Mouse (Mus musculus): ENCODE results near the gene Prpf8. TPM values are rescaled to one million over a fixed set of nuclear protein-coding genes. Genes with fewer than 3 reads are reported as not detected.
A peak's percentile ranks its signal among the peaks of the same experiment; 100 is the strongest.

The Prpf8 gene
- total and polyA plus RNA-seq, 3 experiments = 187 to 345 (median 246) TPM

DNA sequence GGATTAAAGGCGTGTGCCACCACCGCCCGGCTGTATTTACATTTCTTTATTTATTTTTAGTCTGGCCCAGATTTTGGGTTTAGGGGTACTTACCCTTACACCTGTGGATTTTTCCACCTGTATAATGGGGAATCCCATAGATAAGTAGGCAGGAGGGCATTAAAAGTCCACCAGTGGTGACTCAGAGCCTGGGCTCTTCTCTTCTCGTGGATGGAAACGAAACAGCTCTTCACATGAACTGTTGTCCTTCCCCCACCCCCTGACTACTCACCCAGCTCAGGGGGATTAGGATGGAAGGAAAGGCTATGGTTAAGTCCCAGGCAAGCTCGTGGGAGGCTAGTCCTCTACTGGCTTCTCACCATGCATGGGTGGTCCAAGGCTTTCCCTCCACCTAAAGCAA is 22.2 kb upstream of the Prpf8 start:
- in situ Hi-C loops (cut with MboI; ENCODE audit: low pct_ligation_motif_present, low pct_unique_long_range_greater_than_20kb, low sequenced_read_pairs) (no loop called here), dilution Hi-C loops (cut with MboI; ENCODE audit: extremely low pct_ligation_motif_present, extremely low pct_unique_long_range_greater_than_20kb, low sequenced_read_pairs) (no loop called here)
- H3K4me1 ChIP-seq (ENCODE audit: control insufficient read depth in 1 of 2, insufficient read depth in 2 of 2) = peaks cover 12 to 58% of the 10 kb centered on the region in 2 experiments
- H3K9ac ChIP-seq (ENCODE audit: insufficient read depth, low read depth) = no peak overlapping the region
- peaks cover 12% of the 10 kb centered on the region for H3K9me3 ChIP-seq (replicated peaks; ENCODE audit: low read length)
- TF ChIP-seq MEF2A (IDR thresholded peaks at IDR 0.05; ENCODE audit: borderline replicate concordance, low read depth, low read length) (peak; percentile 31; the same call in 1 of the 2 replicates), ETS1 (conservative IDR thresholded peaks at IDR 0.05; ENCODE audit: low read depth, low read length) (peak; percentile 51), POLR2A (IDR thresholded peaks at IDR 0.05; ENCODE audit: low read depth, low read length) (no peak), CHD1 (IDR thresholded peaks at IDR 0.05; ENCODE audit: low read depth, low read length) (no peak), ELF1 (IDR thresholded peaks at IDR 0.05; ENCODE audit: low read depth, low read length) (no peak), EP300 (IDR thresholded peaks at IDR 0.05; ENCODE audit: low read length) (peak; percentile 39; the same call in 1 of the 2 replicates), CTCF (conservative IDR thresholded peaks at IDR 0.05 in 1 of 2, IDR thresholded peaks at IDR 0.05 in 1 of 2; ENCODE audit: low read depth in 2 of 2, low read length in 2 of 2) (no peak)
- H3K4me2 ChIP-seq (ENCODE audit: insufficient read depth, low read depth, poor library complexity, severe bottlenecking) = no peak overlapping the region
- H3K4me3 ChIP-seq (replicated peaks in 1 of 3; ENCODE audit: low read depth in 2 of 3, low read length in 2 of 3, poor library complexity in 1 of 3) = no peak overlapping the region
- H3K36me3 ChIP-seq (replicated peaks in 1 of 2; ENCODE audit: control insufficient read depth in 1 of 2, insufficient read depth in 1 of 2, low read length in 1 of 2) = peaks cover 20 to 30% of the 10 kb centered on the region in 2 experiments
- peaks cover 10% of the 10 kb centered on the region; the same call in 1 of the 2 replicates for H3K79me2 ChIP-seq (replicated peaks; ENCODE audit: control insufficient read depth, extremely low read depth, insufficient read depth, poor library complexity, severe bottlenecking)
- H3K27me3 ChIP-seq (replicated peaks) = no peaks in the 10 kb centered on the region
- H3K27ac ChIP-seq (ENCODE audit: insufficient read depth, low read depth) = no peak overlapping the region
- peak; percentile 55 for DNase-seq (ENCODE audit: extremely low read depth)

DNA sequence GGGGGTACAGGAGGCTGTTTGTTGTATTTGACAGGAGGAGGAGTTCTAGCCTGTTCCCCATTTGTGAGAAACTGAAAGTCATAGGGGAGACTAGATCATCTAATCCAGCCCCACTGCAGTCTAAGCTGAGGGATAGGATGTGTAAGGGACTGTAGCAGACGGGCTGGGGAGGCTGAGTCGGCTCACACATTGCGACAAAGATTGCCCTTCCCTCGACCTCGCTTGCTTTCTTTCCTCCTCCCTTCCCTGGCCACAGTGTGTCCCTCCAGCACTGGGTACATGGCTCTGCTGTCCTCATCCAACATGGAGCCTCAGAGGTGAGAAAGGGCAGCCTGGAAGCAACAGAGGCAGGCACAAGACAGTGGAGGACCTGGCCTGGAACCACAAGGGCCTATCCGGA is 21.6 kb upstream of the Prpf8 start:
- TF ChIP-seq ZNF384 (IDR thresholded peaks at IDR 0.05; ENCODE audit: low read depth, low read length) = no peak
- TF ChIP-seq GABPA (IDR thresholded peaks at IDR 0.05; ENCODE audit: insufficient replicate concordance, low read depth, low read length) = no peak
- no peak for TF ChIP-seq POLR2A (IDR thresholded peaks at IDR 0.05; ENCODE audit: low read depth, low read length)
- no peak for TF ChIP-seq ZC3H11A (IDR thresholded peaks at IDR 0.05; ENCODE audit: low read depth, low read length)
- no peak for TF ChIP-seq ZMIZ1 (IDR thresholded peaks at IDR 0.05; ENCODE audit: low read depth, low read length)
- no peak for TF ChIP-seq BHLHE40 (IDR thresholded peaks at IDR 0.05; ENCODE audit: low read depth, low read length)
- TF ChIP-seq ETS1 (conservative IDR thresholded peaks at IDR 0.05; ENCODE audit: low read depth, low read length) = no peak
- no peak for TF ChIP-seq JUN (IDR thresholded peaks at IDR 0.05; ENCODE audit: insufficient read depth, low read depth, low read length)
- TF ChIP-seq MAFK (IDR thresholded peaks at IDR 0.05; ENCODE audit: insufficient replicate concordance, low read length) = no peak
- no peak for TF ChIP-seq EP300 (IDR thresholded peaks at IDR 0.05; ENCODE audit: low read length)
- TF ChIP-seq KAT2A (IDR thresholded peaks at IDR 0.05; ENCODE audit: insufficient replicate concordance, low read length) = no peak
- TF ChIP-seq HCFC1 (IDR thresholded peaks at IDR 0.05; ENCODE audit: low read depth, low read length) = no peak
- TF ChIP-seq IRF4 (IDR thresholded peaks at IDR 0.05; ENCODE audit: low read depth, low read length) = no peak
- TF ChIP-seq TBP (conservative IDR thresholded peaks at IDR 0.05; ENCODE audit: low read depth, low read length) = no peak
- no peak for TF ChIP-seq CHD1 (IDR thresholded peaks at IDR 0.05; ENCODE audit: low read depth, low read length)
- TF ChIP-seq MYC (IDR thresholded peaks at IDR 0.05; ENCODE audit: low read depth, low read length) = no peak
- TF ChIP-seq CHD2 (IDR thresholded peaks at IDR 0.05; ENCODE audit: low read length) = no peak
- H3K9ac ChIP-seq (ENCODE audit: insufficient read depth, low read depth) = no peak overlapping the region
- H3K27me3 ChIP-seq (replicated peaks) = no peaks in the 10 kb centered on the region
- no peak overlapping the region for H3K4me2 ChIP-seq (ENCODE audit: insufficient read depth, low read depth, poor library complexity, severe bottlenecking)
- H3K4me1 ChIP-seq (ENCODE audit: control insufficient read depth in 1 of 2, insufficient read depth in 2 of 2) = peaks cover 12 to 54% of the 10 kb centered on the region in 2 experiments
- dilution Hi-C loops (cut with MboI; ENCODE audit: extremely low pct_ligation_motif_present, extremely low pct_unique_long_range_greater_than_20kb, low sequenced_read_pairs) = no loop called here
- in situ Hi-C loops (cut with MboI; ENCODE audit: low pct_ligation_motif_present, low pct_unique_long_range_greater_than_20kb, low sequenced_read_pairs) = no loop called here
- no peak for DNase-seq (ENCODE audit: extremely low read depth)
- H3K36me3 ChIP-seq (replicated peaks in 1 of 2; ENCODE audit: control insufficient read depth in 1 of 2, insufficient read depth in 1 of 2, low read length in 1 of 2) = peaks cover 20 to 30% of the 10 kb centered on the region in 2 experiments
- H3K79me2 ChIP-seq (replicated peaks; ENCODE audit: control insufficient read depth, extremely low read depth, insufficient read depth, poor library complexity, severe bottlenecking) = peaks cover 10% of the 10 kb centered on the region; the same call in 1 of the 2 replicates
- H3K9me3 ChIP-seq (replicated peaks; ENCODE audit: low read length) = peaks cover 12% of the 10 kb centered on the region
- no peak overlapping the region for H3K27ac ChIP-seq (ENCODE audit: insufficient read depth, low read depth)
- H3K4me3 ChIP-seq (replicated peaks in 1 of 3; ENCODE audit: low read depth in 2 of 3, low read length in 2 of 3, poor library complexity in 1 of 3) = no peak overlapping the region

All from CH12.LX (cell line).